Mouse (Mus musculus) heart, postnatal 0 days (tissue): Measurements from ENCODE around the gene Tbx1. TPM values are rescaled to one million over a fixed set of nuclear protein-coding genes. Genes with fewer than 3 reads are reported as not detected.
A peak's percentile ranks its signal among the peaks of the same experiment; 100 is the strongest.

Source experiments
- ATAC-seq: fragments of 200-750 bp; cut with Nextera tagmentation; 2 replicates; pipeline ENCODE4 v1.8.0; 2017; ENCODE audit warnings: low read depth, moderate number of reproducible peaks, moderate library complexity; ENCODE audit not compliant: insufficient read depth
- DNase-seq: peaks from one replicate; pipeline ENCODE4 v3.0.0-alpha.2; 2016; ENCODE audit warnings: low spot score
- H3K27ac ChIP-seq: fragments of 300-500 bp; sonication (generic); 2 replicates; pipeline ENCODE4 v1.5.1; 2014; ENCODE audit warnings: low read depth, mild to moderate bottlenecking
- H3K27me3 ChIP-seq: fragments of 300-500 bp; sonication (generic); 2 replicates; pipeline ENCODE4 v1.6.1; 2014; ENCODE audit warnings: low read length, mixed read lengths; ENCODE audit not compliant: control insufficient read depth, insufficient read depth
- H3K36me3 ChIP-seq: fragments of 300-500 bp; sonication (generic); replicated peaks from 2 replicates; pipeline ENCODE4 v1.6.1; 2014; ENCODE audit warnings: low read length, mixed read lengths; ENCODE audit not compliant: control insufficient read depth, insufficient read depth
- H3K4me1 ChIP-seq: fragments of 300-500 bp; sonication (generic); 2 replicates; pipeline ENCODE4 v1.6.1; 2014; ENCODE audit warnings: antibody characterized with exemption; ENCODE audit not compliant: control insufficient read depth, insufficient read depth
- H3K4me2 ChIP-seq: fragments of 300-500 bp; sonication (generic); 2 replicates; pipeline ENCODE4 v1.6.1; 2014; ENCODE audit warnings: low read depth, mild to moderate bottlenecking, low read length, moderate library complexity
- H3K4me3 ChIP-seq: fragments of 300-500 bp; sonication (generic); 2 replicates; pipeline ENCODE4 v1.5.1; 2014; ENCODE audit warnings: low read depth, low read length
- H3K9ac ChIP-seq: fragments of 300-500 bp; sonication (generic); replicated peaks from 2 replicates; pipeline ENCODE4 v1.6.1; 2014; ENCODE audit warnings: low read depth, low read length, mixed read lengths
- H3K9me3 ChIP-seq: fragments of 300-500 bp; sonication (generic); replicated peaks from 2 replicates; pipeline ENCODE4 v1.6.1; 2016; ENCODE audit warnings: low read length; ENCODE audit not compliant: control insufficient read depth
- CTCF ChIP-seq: IDR thresholded peaks from 2 replicates; pipeline ENCODE4 v1.5.1; 2016; ENCODE audit warnings: antibody characterized with exemption, control low read depth, low read depth
- EP300 ChIP-seq: IDR thresholded peaks from 2 replicates; pipeline ENCODE4 v1.6.1; 2016; ENCODE audit warnings: antibody characterized with exemption, low read depth
- WGBS: fragments of 180-500 bp; shearing (Covaris S2); extraction: QIAGEN DNeasy Blood & Tissue Kit; methylation state at CpG from one replicate; pipeline ENCODE4 v1.1.7; 2014; 5-methylcytosine and 5-hydroxymethylcytosine counted together
- polyA plus RNA-seq: library from polyadenylated mRNA; unstranded; fragments of >200 nt; fragmentation: Nextera tagmentation; extraction: Ambion mirVana; gene quantifications from 2 replicates; pipeline ENCODE4 v1.2.1, GENCODE M21; 2015
- total RNA-seq: library from RNA; depleted of rRNA; stranded (reverse); fragments of >200 nt; gene quantifications from 2 replicates; pipeline ENCODE4 v1.2.3, GENCODE M21; 2014; ENCODE audit warnings: low replicate concordance

The Tbx1 gene
- total and polyA plus RNA-seq, 2 experiments from 2014 or later, result 0.14 to 2.1 TPM

- Histone ChIP-seq H3K4me1 (peaks cover 15% of the 10 kb centered on the region), H3K27ac (no peak overlapping the region)
- no peak for TF ChIP-seq EP300
- TF ChIP-seq CTCF, result no peak
Measured at GRCm38 (mm10) chr16:18586906-18587546, 3.4 kb downstream of the Tbx1 start.

DNA sequence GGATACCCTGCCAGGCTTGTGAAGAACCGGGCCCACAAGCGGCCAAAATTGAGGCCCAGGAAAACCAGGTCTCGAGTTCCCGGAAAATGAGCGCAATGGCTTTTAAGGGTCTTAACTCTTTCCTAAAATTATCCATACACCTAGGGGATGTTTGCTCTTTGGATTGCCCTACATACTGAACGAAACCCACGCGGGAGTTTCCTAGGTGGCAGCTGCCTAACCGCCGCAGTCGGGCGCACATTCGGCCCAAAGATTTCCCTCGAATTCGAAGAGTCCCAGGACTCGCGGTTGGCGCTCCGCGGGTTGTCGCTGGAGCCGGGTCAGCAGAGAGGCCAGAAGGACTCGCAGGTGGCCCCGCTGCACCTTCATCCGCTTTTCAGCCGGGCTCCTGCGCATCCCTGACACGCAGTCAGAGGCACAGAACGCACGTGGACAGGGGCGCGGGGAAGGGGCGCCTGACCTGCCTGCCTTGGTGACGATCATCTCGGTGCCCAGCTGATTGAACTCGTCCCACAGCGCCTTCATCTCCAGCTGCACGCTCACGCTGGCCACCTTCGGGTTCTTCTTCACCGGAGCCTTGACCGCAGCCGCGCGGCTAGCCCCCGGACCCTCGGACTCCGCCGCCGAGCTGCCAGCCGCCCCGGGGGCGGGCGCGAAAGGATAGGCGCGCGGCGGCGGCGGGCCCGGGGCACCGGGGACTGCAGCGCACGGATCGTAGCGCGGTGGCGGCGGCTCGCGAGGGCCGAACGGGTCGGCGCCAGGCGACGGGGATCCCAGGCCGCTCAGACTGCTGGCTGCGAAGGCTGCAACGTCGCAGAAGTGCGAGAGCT is 4.2 kb downstream of the Tbx1 start:
- no peak for TF ChIP-seq CTCF
- H3K4me3 ChIP-seq, result peak overlapping the region; percentile 51
- no peaks in the 10 kb centered on the region for H3K9me3 ChIP-seq
- ATAC-seq (no peak; the same call in 1 of the 2 replicates), DNase-seq (no peak)
- no peaks in the 10 kb centered on the region for H3K36me3 ChIP-seq
- no peak overlapping the region for H3K9ac ChIP-seq
- peaks cover 21% of the 10 kb centered on the region for H3K4me1 ChIP-seq
- peak overlapping the region; percentile 73 for H3K4me2 ChIP-seq
- 5% methylated on average over 81 of the region's 83 CpGs for WGBS
- no peak overlapping the region for H3K27ac ChIP-seq
- H3K27me3 ChIP-seq, result peaks cover 99% of the 10 kb centered on the region

More at GRCm38 (mm10) chr16:18586906-18587546, 3.4 kb downstream of the Tbx1 start:
- H3K36me3 ChIP-seq, result no peaks in the 10 kb centered on the region
- peak overlapping the region; percentile 51 for H3K4me3 ChIP-seq
- DNase-seq (no peak), ATAC-seq (no peak)
- H3K27me3 ChIP-seq, result peaks cover 99% of the 10 kb centered on the region
- H3K9ac ChIP-seq, result no peak overlapping the region
- WGBS, result 4% methylated on average over 23 of the region's 62 CpGs
- no peaks in the 10 kb centered on the region for H3K9me3 ChIP-seq
- H3K4me2 ChIP-seq, result peak overlapping the region; percentile 73

- peaks cover 20% of the 10 kb centered on the region for H3K4me1 ChIP-seq
- no peak for ATAC-seq
- no peak for DNase-seq
- peak overlapping the region; percentile 51 for H3K4me3 ChIP-seq
- WGBS, result 47% methylated on average over 10 of the region's 10 CpGs
- no peaks in the 10 kb centered on the region for H3K36me3 ChIP-seq
- no peaks in the 10 kb centered on the region for H3K9me3 ChIP-seq
- H3K9ac ChIP-seq, result no peak overlapping the region
- TF ChIP-seq CTCF, result no peak
- no peak for TF ChIP-seq EP300
- peaks cover 99% of the 10 kb centered on the region for H3K27me3 ChIP-seq
- H3K27ac ChIP-seq, result no peak overlapping the region
- peak overlapping the region; percentile 73; the same call in 1 of the 2 replicates for H3K4me2 ChIP-seq
Measured at GRCm38 (mm10) chr16:18585676-18586075, 4.8 kb downstream of the Tbx1 start.

DNA sequence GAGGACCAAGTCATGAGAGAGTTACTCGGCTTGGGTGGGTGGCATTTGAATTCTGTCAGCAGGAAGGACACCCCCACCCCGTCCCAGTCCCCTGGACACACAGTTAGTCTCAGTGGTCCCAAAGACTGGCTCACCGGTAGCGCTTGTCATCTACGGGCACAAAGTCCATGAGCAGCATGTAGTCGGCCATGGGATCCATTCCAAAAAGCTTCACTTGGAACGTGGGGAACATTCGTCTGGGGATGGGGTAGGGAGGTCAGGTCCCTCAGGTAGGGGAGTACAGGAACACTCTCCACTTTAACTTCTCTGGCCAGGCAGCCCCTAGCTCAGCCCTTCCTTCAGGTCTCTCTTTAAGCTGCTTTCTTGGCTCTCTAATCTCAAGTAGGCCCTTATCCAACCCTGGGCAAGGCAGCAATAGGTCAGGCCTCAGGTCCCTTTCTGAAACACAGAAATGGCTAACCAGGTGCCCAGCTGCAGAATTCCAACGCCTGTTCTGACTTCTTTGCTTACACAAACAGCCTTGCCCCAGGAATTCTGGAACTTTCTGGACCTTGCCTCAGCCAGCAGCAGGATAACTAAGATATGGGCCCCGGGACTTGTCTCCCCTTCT is 5.5 kb downstream of the Tbx1 start:
- H3K4me2 ChIP-seq, result no peak overlapping the region
- no peaks in the 10 kb centered on the region for H3K9me3 ChIP-seq
- peaks cover 99% of the 10 kb centered on the region for H3K27me3 ChIP-seq
- no peak overlapping the region for H3K27ac ChIP-seq
- peaks cover 15% of the 10 kb centered on the region for H3K4me1 ChIP-seq
- no peak overlapping the region for H3K9ac ChIP-seq
- no peak for DNase-seq
- H3K36me3 ChIP-seq, result no peaks in the 10 kb centered on the region
- H3K4me3 ChIP-seq, result no peak overlapping the region
- WGBS, result 69% methylated on average over 10 of the region's 10 CpGs
- no peak for ATAC-seq
- no peak for TF ChIP-seq EP300
- no peak for TF ChIP-seq CTCF

DNA sequence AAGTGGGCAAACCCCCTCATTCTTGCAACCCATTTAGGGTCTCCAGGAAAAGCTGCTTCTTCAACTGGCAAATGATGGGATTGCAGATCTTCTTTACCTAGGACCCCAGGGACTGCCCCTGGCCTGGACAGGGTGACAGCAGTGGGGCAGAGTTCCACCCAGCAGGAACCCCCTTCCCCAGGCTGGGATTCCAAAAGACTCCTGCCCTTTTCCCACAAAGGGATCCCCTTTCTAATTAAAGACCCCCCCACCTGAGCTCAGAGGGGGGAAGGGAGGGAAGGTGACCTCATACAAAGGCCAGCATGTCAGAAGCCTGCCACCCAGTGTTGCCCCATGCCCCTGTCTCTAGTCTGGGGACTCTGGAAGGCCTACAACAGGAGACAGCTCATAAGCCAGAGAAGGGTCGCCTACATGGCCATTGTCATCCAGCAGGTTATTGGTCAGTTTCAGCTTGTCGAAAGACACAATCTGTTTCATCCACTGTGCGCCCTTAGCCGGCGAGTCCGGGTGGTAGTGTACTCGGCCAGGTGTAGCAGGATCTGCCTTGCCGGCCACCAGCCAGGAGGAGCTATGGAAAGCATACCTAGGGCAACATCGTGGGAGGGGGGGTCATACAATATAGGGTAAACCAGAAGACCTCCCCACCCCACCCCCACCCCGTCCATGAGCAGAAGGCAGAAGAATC is 6.7 kb downstream of the Tbx1 start:
- no peaks in the 10 kb centered on the region for H3K36me3 ChIP-seq
- TF ChIP-seq CTCF (no peak), EP300 (no peak)
- H3K9ac ChIP-seq, result no peak overlapping the region
- H3K4me2 ChIP-seq, result no peak overlapping the region
- no peak overlapping the region for H3K27ac ChIP-seq
- peaks cover 15% of the 10 kb centered on the region for H3K4me1 ChIP-seq
- no peaks in the 10 kb centered on the region for H3K9me3 ChIP-seq
- peaks cover 96% of the 10 kb centered on the region for H3K27me3 ChIP-seq
- DNase-seq, result no peak
- H3K4me3 ChIP-seq, result no peak overlapping the region
- no peak for ATAC-seq
- 70% methylated on average over 10 of the region's 10 CpGs for WGBS
